Mouse (Mus musculus) embryonic facial prominence, embryonic 12.5 days (tissue): ENCODE measurements around the gene Pllp. TPM values are rescaled to one million over a fixed set of nuclear protein-coding genes. Genes with fewer than 3 reads are reported as not detected.

Experiments
- ATAC-seq: fragments of 200-750 bp; cut with Nextera tagmentation; 2 replicates; pipeline ENCODE4 v1.8.0; 2017; ENCODE audit not compliant: insufficient number of reproducible peaks, insufficient read depth, low FRiP score, low TSS enrichment
- H3K27ac ChIP-seq: fragments of 300-500 bp; sonication (generic); 2 replicates; pipeline ENCODE4 v1.5.1; 2016; ENCODE audit warnings: mild to moderate bottlenecking
- H3K27me3 ChIP-seq: fragments of 300-500 bp; sonication (generic); 2 replicates; pipeline ENCODE4 v1.6.1; 2016; ENCODE audit warnings: mild to moderate bottlenecking, moderate library complexity
- H3K36me3 ChIP-seq: fragments of 300-500 bp; sonication (generic); 2 replicates; pipeline ENCODE4 v1.6.1; 2016; ENCODE audit warnings: mild to moderate bottlenecking
- H3K4me1 ChIP-seq: fragments of 300-500 bp; sonication (generic); 2 replicates; pipeline ENCODE4 v1.6.1; 2016
- H3K4me2 ChIP-seq: fragments of 300-500 bp; sonication (generic); replicated peaks from 2 replicates; pipeline ENCODE4 v1.6.1; 2016; ENCODE audit warnings: mild to moderate bottlenecking, moderate library complexity
- H3K4me3 ChIP-seq: fragments of 300-500 bp; sonication (generic); 2 replicates; pipeline ENCODE4 v1.5.1; 2016; ENCODE audit warnings: mild to moderate bottlenecking
- H3K9ac ChIP-seq: fragments of 300-500 bp; sonication (generic); 2 replicates; pipeline ENCODE4 v1.6.1; 2016; ENCODE audit warnings: mild to moderate bottlenecking, moderate library complexity
- H3K9me3 ChIP-seq: fragments of 300-500 bp; sonication (generic); 2 replicates; pipeline ENCODE4 v1.6.1; 2016; ENCODE audit warnings: mild to moderate bottlenecking, moderate library complexity
- WGBS: fragments of 180-500 bp; shearing (Covaris S2); methylation state at CpG from one replicate; pipeline ENCODE4 v1.1.7; 2016; 5-methylcytosine and 5-hydroxymethylcytosine counted together
- polyA plus RNA-seq: library from polyadenylated mRNA; unstranded; fragments of >200 nt; fragmentation: Nextera tagmentation; extraction: Ambion mirVana; gene quantifications from 2 replicates; pipeline ENCODE4 v1.2.1, GENCODE M21; 2016

The Pllp gene
- polyA plus RNA-seq, 1 experiment from 2014 or later: 2.3 TPM

- Histone ChIP-seq H3K4me1 (no peaks in the 10 kb centered on the region), H3K9ac (no peak overlapping the region), H3K4me2 (no peak overlapping the region), H3K9me3 (no peaks in the 10 kb centered on the region), H3K36me3 (no peaks in the 10 kb centered on the region), H3K27ac (no peak overlapping the region), H3K4me3 (no peak overlapping the region), H3K27me3 (no peaks in the 10 kb centered on the region)
- no peak for ATAC-seq
- 88% methylated on average over 5 of the region's 5 CpGs for WGBS
These were observed 29.9 kb upstream of the Pllp start for GRCm38 (mm10) chr8:94725998-94726397.

GRCm38 (mm10) chr8:94716841-94717240, 20.8 kb upstream of the Pllp start:
- Histone ChIP-seq H3K4me1 (no peaks in the 10 kb centered on the region), H3K27ac (no peak overlapping the region), H3K9ac (no peak overlapping the region), H3K4me2 (no peak overlapping the region), H3K9me3 (no peaks in the 10 kb centered on the region), H3K36me3 (no peaks in the 10 kb centered on the region), H3K4me3 (no peak overlapping the region), H3K27me3 (no peaks in the 10 kb centered on the region)
- no peak for ATAC-seq
- WGBS: 86% methylated on average over 1 of the region's 1 CpGs

DNA sequence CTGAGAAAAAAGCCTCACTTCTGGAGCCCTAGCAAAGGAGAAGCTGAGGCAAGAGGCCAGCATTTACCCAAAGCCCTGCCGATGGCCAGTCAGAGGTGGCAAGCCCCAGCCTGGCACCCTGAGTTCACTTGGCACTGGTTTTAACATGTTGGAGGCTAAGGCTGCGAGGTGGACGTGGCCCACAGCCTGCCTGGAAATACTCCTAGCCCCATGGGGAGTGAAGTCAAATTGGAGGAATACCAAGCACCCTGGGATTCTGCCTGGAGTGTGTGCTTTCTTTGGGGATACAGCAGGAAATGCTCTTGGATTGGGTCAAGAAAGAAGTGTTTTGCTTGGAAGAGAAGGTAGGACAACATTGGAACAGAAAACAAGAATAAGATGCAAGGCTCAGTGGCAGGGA, 19.8 kb upstream of the Pllp start:
- Histone ChIP-seq H3K4me3 (no peak overlapping the region), H3K4me1 (no peaks in the 10 kb centered on the region; the same call in 1 of the 2 replicates), H3K27ac (no peak overlapping the region), H3K36me3 (no peaks in the 10 kb centered on the region), H3K9ac (no peak overlapping the region), H3K9me3 (no peaks in the 10 kb centered on the region), H3K27me3 (no peaks in the 10 kb centered on the region), H3K4me2 (no peak overlapping the region)
- 82% methylated on average over 3 of the region's 3 CpGs for WGBS
- no peak for ATAC-seq

- Histone ChIP-seq H3K4me1 (peaks cover 3% of the 10 kb centered on the region; the same call in 1 of the 2 replicates), H3K4me2 (no peak overlapping the region), H3K36me3 (no peaks in the 10 kb centered on the region), H3K9ac (no peak overlapping the region), H3K9me3 (no peaks in the 10 kb centered on the region), H3K4me3 (no peak overlapping the region), H3K27ac (no peak overlapping the region), H3K27me3 (no peaks in the 10 kb centered on the region)
- no peak for ATAC-seq
- WGBS: 66% methylated on average over 5 of the region's 5 CpGs
These were observed 18.5 kb upstream of the Pllp start for GRCm38 (mm10) chr8:94714556-94714955.

- Histone ChIP-seq H3K27me3 (no peaks in the 10 kb centered on the region), H3K4me3 (no peak overlapping the region), H3K4me1 (peaks cover 5% of the 10 kb centered on the region; the same call in 1 of the 2 replicates), H3K27ac (0 out of 2 replicates have a peak overlapping the region, but pooled peaks have one; percentile 17), H3K9me3 (no peaks in the 10 kb centered on the region), H3K4me2 (no peak overlapping the region), H3K9ac (no peak overlapping the region), H3K36me3 (no peaks in the 10 kb centered on the region)
- no peak for ATAC-seq
- WGBS: 52% methylated on average over 5 of the region's 5 CpGs
These were observed 15.2 kb upstream of the Pllp start for GRCm38 (mm10) chr8:94711160-94711718.

- H3K9me3 ChIP-seq: no peaks in the 10 kb centered on the region
- H3K27me3 ChIP-seq: no peaks in the 10 kb centered on the region
- H3K27ac ChIP-seq: no peak overlapping the region
- H3K36me3 ChIP-seq: no peaks in the 10 kb centered on the region
- peaks cover 5% of the 10 kb centered on the region; the same call in 1 of the 2 replicates for H3K4me1 ChIP-seq
- H3K9ac ChIP-seq: no peak overlapping the region
- WGBS: 60% methylated on average over 8 of the region's 8 CpGs
- no peak overlapping the region for H3K4me3 ChIP-seq
- H3K4me2 ChIP-seq: no peak overlapping the region
- ATAC-seq: no peak
These were observed 14.3 kb upstream of the Pllp start for GRCm38 (mm10) chr8:94710336-94710735.

DNA sequence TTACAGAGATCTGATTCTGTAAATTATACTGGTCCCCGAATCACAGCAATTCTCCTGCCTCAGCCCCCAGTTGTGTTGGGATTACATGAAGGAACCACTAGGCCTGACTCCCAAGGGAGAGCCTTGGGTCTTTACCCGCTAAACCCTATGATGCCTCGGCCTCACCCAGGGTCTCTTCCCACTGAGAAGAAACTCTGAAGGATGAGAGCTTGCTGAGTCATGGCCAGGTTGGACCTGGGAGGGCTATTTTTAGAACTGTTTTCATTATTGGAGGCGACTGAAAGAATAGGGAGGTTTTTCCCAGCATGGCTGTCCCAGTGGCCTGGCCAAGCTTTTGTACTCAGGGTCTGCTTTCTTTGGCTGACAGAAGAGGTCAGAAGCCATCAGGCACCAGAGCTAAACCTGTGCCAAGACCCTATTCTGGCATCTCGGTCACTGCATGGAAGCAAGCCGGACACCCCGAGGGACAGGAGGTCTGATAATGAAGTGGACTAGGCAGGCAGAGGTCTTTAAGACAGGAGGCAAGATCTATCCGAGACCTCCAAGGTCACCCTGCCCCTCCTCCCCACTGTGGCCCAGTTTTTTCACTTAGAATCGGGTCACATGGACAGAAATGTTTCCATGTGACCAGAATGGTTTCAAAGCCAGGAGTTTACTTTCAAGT, 10.8 kb upstream of the Pllp start:
- no peaks in the 10 kb centered on the region for H3K9me3 ChIP-seq
- WGBS: 75% methylated on average over 9 of the region's 9 CpGs
- H3K4me1 ChIP-seq: peaks cover 5% of the 10 kb centered on the region; the same call in 1 of the 2 replicates
- H3K27me3 ChIP-seq: no peaks in the 10 kb centered on the region
- no peak for ATAC-seq
- H3K36me3 ChIP-seq: no peaks in the 10 kb centered on the region
- H3K9ac ChIP-seq: no peak overlapping the region
- no peak overlapping the region for H3K27ac ChIP-seq
- no peak overlapping the region for H3K4me2 ChIP-seq
- no peak overlapping the region for H3K4me3 ChIP-seq

GRCm38 (mm10) chr8:94705581-94706245, 9.6 kb upstream of the Pllp start:
- 81% methylated on average over 10 of the region's 10 CpGs for whole genome bisulfite sequencing
- Histone ChIP-seq H3K36me3 (no peaks in the 10 kb centered on the region), H3K9ac (no peak overlapping the region), H3K27me3 (no peaks in the 10 kb centered on the region), H3K4me3 (no peak overlapping the region), H3K9me3 (no peaks in the 10 kb centered on the region), H3K4me2 (no peak overlapping the region), H3K4me1 (0 out of 2 replicates have a peak, but pooled peaks cover 5% of the 10 kb centered on the region), H3K27ac (no peak overlapping the region)
- no peak for ATAC-seq

- H3K4me1 ChIP-seq: 0 out of 2 replicates have a peak, but pooled peaks cover 3% of the 10 kb centered on the region
- ATAC-seq: no peak
- H3K27ac ChIP-seq: no peak overlapping the region
- no peaks in the 10 kb centered on the region for H3K9me3 ChIP-seq
- peak overlapping the region; percentile 43 for H3K4me3 ChIP-seq
- H3K36me3 ChIP-seq: no peaks in the 10 kb centered on the region
- peak overlapping the region; percentile 55 for H3K9ac ChIP-seq
- no peaks in the 10 kb centered on the region for H3K27me3 ChIP-seq
- peak overlapping the region; percentile 64 for H3K4me2 ChIP-seq
- 20% methylated on average over 9 of the region's 9 CpGs for WGBS
These were observed 8.5 kb upstream of the Pllp start for GRCm38 (mm10) chr8:94704669-94704984.

DNA sequence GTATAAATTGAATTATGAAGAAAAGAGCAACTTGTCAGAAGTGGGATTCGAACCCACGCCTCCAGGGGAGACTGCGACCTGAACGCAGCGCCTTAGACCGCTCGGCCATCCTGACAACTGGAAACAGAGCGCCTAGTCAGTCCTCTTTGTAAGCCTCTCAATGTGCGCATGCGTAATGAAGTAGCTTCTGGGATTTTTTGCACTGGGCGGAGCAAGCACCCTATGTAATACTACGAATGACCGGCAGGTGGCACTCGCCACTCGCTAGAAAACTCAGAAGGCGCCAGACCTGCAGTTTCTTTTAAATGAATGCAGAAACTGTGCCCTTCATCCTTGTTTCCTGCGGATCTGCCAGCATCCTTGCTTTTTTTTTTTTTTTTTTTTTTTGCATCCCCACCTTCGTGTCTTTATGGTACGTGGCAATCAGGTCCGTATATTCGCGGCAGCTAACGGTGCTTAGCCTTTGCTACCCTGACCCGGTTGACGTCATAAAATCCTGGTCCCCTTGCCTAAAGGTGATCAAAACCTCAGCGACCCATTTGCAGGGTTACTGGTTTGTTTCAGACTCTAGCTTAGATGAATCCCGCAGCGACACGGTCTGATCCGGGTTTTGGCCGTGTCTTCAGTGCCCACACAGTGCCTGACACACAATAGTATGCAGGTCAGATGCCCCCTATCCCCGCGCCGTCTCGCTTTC, 8.0 kb upstream of the Pllp start:
- no peaks in the 10 kb centered on the region for H3K9me3 ChIP-seq
- peak; percentile 86 for ATAC-seq
- H3K4me3 ChIP-seq: peak overlapping the region; percentile 43
- H3K27ac ChIP-seq: no peak overlapping the region
- H3K9ac ChIP-seq: peak overlapping the region; percentile 55
- WGBS: under 1% methylated on average over 35 of the region's 35 CpGs
- H3K36me3 ChIP-seq: no peaks in the 10 kb centered on the region
- no peaks in the 10 kb centered on the region for H3K4me1 ChIP-seq
- H3K4me2 ChIP-seq: peak overlapping the region; percentile 64
- 0 out of 2 replicates have a peak, but pooled peaks cover 1% of the 10 kb centered on the region for H3K27me3 ChIP-seq

GRCm38 (mm10) chr8:94702844-94703813, 7.1 kb upstream of the Pllp start:
- peak; percentile 84 for ATAC-seq
- Histone ChIP-seq H3K4me1 (no peaks in the 10 kb centered on the region), H3K9me3 (no peaks in the 10 kb centered on the region), H3K27me3 (peaks cover 5% of the 10 kb centered on the region), H3K4me2 (peak overlapping the region; percentile 52), H3K36me3 (no peaks in the 10 kb centered on the region), H3K4me3 (peak overlapping the region; percentile 49), H3K27ac (no peak overlapping the region), H3K9ac (peak overlapping the region; percentile 15; the same call in 1 of the 2 replicates)
- under 1% methylated on average over 35 of the region's 35 CpGs for WGBS
